Mouse (Mus musculus) kidney, adult 2 months (tissue): ENCODE measurements around the gene Casp8ap2. TPM values are rescaled to one million over a fixed set of nuclear protein-coding genes. Genes with fewer than 3 reads are reported as not detected.

Experiments
- DNase-seq: peaks from one replicate; pipeline ENCODE4 v3.0.0; 2021
- H3K27ac ChIP-seq: fragments of 200-500 bp; 2 replicates; pipeline ENCODE4 v1.5.1; 2012; ENCODE audit warnings: low read depth, low read length, control low read depth, inconsistent platforms; ENCODE audit not compliant: insufficient read depth
- H3K27me3 ChIP-seq: fragments of 200-500 bp; replicated peaks from 2 replicates; pipeline ENCODE4 v1.6.1; 2012; ENCODE audit warnings: mild to moderate bottlenecking, moderate library complexity, low read length, inconsistent platforms; ENCODE audit not compliant: control insufficient read depth, insufficient read depth
- H3K36me3 ChIP-seq: fragments of 200-500 bp; 2 replicates; pipeline ENCODE4 v1.6.1; 2012; ENCODE audit warnings: mild to moderate bottlenecking, moderate library complexity, low read length, inconsistent platforms; ENCODE audit not compliant: control insufficient read depth, insufficient read depth
- H3K4me1 ChIP-seq: fragments of 200-500 bp; 2 replicates; pipeline ENCODE4 v1.6.1; 2011; ENCODE audit warnings: low read length; ENCODE audit not compliant: control insufficient read depth, insufficient read depth
- H3K4me3 ChIP-seq: fragments of 200-500 bp; 2 replicates; pipeline ENCODE4 v1.5.1; 2011; ENCODE audit warnings: mild to moderate bottlenecking, low read depth, low read length, control low read depth; ENCODE audit not compliant: insufficient read depth
- CTCF ChIP-seq: fragments of 200-500 bp; conservative IDR thresholded peaks from 2 replicates; pipeline ENCODE4 v1.5.1; 2011; ENCODE audit warnings: low read depth, mild to moderate bottlenecking, control low read depth, low read length, moderate library complexity, mixed read lengths; ENCODE audit not compliant: insufficient read depth, insufficient read length
- POLR2A ChIP-seq: fragments of 200-500 bp; IDR thresholded peaks from one replicate; pipeline ENCODE4 v1.6.1; 2011; ENCODE audit warnings: low read depth, low read length, control low read depth
- WGBS: fragments of 180-500 bp; shearing (Covaris S2); methylation state at CpG from one replicate; pipeline ENCODE4 v1.1.7; 2018; 5-methylcytosine and 5-hydroxymethylcytosine counted together
- polyA plus RNA-seq: library from polyadenylated mRNA; depleted of rRNA; stranded (reverse); fragments of >200 nt; gene quantifications from 2 replicates; pipeline ENCODE4 v1.2.3, GENCODE M21; 2012

Gene Casp8ap2
- polyA plus RNA-seq, 1 experiment = 3.8 TPM

DNA sequence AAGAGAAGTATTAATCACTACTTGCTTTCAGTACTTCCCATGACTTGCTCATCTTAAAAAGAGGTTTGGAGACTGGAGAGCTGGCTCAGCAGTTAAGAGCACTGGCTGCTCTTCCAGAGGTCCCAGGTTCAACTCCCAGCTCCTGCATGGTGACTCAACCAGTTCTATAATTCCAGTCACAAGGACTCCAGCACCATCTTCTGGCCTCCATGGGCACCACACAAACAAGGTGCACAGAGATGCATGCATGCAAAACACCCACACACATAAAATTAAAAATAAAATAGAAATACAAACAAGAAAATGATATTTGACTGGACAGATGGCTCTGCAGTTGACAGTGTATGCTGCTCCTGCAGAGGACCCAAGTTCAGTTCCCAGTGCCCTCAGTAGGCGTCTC lies 40.6 kb upstream of the Casp8ap2 start:
- Histone ChIP-seq H3K27ac (no peak overlapping the region), H3K27me3 (no peaks in the 10 kb centered on the region), H3K4me1 (no peaks in the 10 kb centered on the region), H3K36me3 (no peaks in the 10 kb centered on the region), H3K4me3 (no peak overlapping the region)
- no peak for DNase-seq
- 100% methylated on average over 1 of the region's 1 CpGs for WGBS
- TF ChIP-seq POLR2A = no peak
- 0 out of 2 replicates have a peak, but pooled peaks have one; percentile 12 for TF ChIP-seq CTCF

DNA sequence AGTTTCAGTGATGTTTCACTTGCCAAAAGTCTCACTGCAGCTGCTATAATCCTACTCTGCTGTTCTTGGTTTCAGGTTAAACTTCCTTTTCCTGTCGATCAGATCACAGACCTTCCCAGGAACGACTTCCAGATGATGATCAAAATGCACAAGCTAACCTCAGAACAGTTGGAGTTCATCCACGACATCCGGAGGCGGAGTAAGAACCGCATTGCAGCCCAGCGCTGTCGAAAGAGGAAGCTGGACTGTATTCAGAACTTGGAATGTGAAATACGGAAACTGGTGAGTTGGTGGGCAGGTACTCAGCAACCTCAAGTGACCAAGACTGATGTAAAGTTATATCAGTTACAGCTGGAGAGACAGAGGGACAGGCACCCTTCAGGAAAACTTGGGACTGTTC lies 40.1 kb upstream of the Casp8ap2 start:
- TF ChIP-seq POLR2A (no peak), CTCF (no peak)
- Histone ChIP-seq H3K4me1 (no peaks in the 10 kb centered on the region), H3K36me3 (no peaks in the 10 kb centered on the region), H3K27ac (no peak overlapping the region), H3K27me3 (no peaks in the 10 kb centered on the region), H3K4me3 (no peak overlapping the region)
- WGBS = 54% methylated on average over 9 of the region's 9 CpGs
- peak; percentile 26 for DNase-seq

DNA sequence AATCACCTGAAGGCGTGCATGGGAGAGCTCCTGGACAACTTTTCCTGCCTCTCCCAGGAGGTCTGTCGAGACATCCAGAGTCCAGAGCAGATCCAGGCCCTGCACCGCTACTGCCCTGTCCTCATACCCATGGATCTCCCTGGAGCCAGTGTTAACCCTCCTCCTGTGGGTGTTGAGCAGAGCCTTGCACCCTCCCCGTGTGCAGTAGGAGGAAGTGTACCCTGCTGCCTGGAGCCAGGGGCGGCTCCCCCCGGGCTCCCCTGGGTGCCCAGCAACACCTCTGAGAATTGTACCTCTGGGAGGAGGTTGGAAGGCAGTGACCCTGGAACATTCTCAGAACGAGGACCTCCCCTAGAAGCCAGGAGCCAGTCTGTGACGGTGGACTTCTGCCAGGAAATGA lies 35.4 kb upstream of the Casp8ap2 start:
- TF ChIP-seq POLR2A = no peak
- no peak for TF ChIP-seq CTCF
- Histone ChIP-seq H3K4me3 (no peak overlapping the region), H3K4me1 (no peaks in the 10 kb centered on the region), H3K27me3 (no peaks in the 10 kb centered on the region), H3K27ac (no peak overlapping the region), H3K36me3 (no peaks in the 10 kb centered on the region)
- DNase-seq = no peak
- 55% methylated on average over 8 of the region's 8 CpGs for WGBS

DNA sequence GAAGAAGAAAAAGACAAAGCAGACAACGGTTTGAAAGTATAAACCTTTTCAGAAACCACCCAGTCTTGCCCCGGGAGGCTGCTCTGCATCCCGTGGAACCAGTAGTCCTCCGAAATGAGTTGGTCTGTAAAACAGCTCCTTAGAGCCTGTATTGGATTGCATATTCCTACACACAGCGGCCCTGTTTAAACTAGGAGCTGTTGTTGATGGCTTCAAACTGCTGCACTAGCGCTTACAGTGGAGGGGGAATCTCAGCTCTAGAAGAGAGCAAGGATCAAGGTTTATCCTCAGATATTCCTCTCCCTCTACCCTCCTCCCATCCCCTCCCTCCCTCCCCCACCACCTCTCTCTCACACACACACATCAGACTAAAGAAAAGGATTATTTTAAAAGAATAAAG lies 31.1 kb upstream of the Casp8ap2 start:
- H3K36me3 ChIP-seq = no peaks in the 10 kb centered on the region
- TF ChIP-seq CTCF (no peak), POLR2A (no peak)

DNA sequence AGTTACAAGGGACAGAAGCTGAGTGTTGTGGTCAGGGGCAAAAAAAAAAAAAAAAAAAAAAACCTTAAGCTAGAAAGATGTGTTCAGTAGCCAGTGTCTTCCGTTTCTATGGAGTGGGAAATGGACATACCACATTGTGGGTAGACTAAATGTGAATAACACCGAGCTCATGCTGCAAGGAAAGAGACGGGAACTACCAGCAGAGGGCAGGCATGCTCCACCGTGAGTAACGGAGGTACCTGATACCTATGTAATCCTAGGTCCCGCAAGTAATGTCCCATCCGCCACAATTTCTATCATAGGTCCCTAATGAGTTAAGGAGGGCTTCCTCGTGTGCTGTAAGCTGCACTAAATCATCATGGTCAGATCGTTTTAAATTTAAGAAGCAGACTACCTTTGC lies 28.7 kb upstream of the Casp8ap2 start:
- whole genome bisulfite sequencing = 11% methylated on average over 9 of the region's 9 CpGs
- peak; percentile 96 for TF ChIP-seq CTCF
- TF ChIP-seq POLR2A = no peak
- peak; percentile 68 for DNase-seq

More for the DNA sequence above, 31.1 kb upstream of the Casp8ap2 start:
- 76% methylated on average over 6 of the region's 6 CpGs for WGBS
- Histone ChIP-seq H3K4me1 (no peaks in the 10 kb centered on the region), H3K4me3 (no peak overlapping the region), H3K27me3 (no peaks in the 10 kb centered on the region), H3K27ac (no peak overlapping the region)
- no peak for DNase-seq

DNA sequence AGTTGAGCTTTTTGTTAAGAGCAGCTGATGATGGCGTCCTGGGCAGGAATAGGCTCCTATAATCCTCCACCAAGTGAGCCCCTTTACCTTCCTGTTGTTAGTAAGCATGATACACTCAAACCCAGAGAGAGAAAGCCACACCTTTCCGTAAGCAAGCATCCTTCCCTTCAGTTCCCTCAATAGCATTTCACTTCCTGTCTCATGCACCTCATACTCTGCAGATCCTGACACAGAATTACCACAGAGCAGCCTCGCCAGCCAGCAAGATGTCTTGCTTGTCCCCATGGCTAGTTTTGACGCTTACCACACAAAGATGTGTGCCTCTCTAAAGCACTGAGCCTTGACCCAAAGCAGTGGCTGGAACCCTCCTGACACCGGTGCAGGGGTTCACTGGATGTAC lies 27.7 kb upstream of the Casp8ap2 start:
- Histone ChIP-seq H3K4me1 (no peaks in the 10 kb centered on the region), H3K4me3 (no peak overlapping the region), H3K36me3 (no peaks in the 10 kb centered on the region), H3K27me3 (no peaks in the 10 kb centered on the region), H3K27ac (no peak overlapping the region)
- 78% methylated on average over 5 of the region's 5 CpGs for WGBS
- no peak for DNase-seq
- TF ChIP-seq CTCF (no peak), POLR2A (no peak)

More for the DNA sequence above, 28.7 kb upstream of the Casp8ap2 start:
- Histone ChIP-seq H3K4me3 (no peak overlapping the region), H3K27ac (no peak overlapping the region), H3K27me3 (no peaks in the 10 kb centered on the region), H3K36me3 (no peaks in the 10 kb centered on the region), H3K4me1 (no peaks in the 10 kb centered on the region)

DNA sequence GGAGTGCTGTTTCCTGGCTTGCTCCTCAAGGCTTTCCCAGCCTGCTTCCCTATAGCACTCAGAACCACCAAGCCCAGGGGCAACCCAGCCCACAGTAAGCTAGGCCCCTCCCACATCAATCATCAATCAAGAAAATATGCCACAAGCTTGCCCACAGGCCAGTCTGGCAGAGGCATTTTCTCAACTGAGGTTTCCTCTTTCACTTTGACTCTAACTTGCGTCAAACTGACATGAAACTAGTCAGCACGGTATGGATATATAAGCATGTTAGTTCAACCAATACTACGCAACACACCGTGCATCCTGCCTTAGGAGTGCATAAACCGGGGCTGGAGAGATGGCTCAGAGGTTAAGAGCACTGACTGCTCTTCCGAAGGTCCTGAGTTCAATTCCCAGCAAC lies 27.0 kb upstream of the Casp8ap2 start:
- Histone ChIP-seq H3K4me1 (no peaks in the 10 kb centered on the region), H3K27ac (no peak overlapping the region), H3K4me3 (no peak overlapping the region), H3K36me3 (no peaks in the 10 kb centered on the region), H3K27me3 (no peaks in the 10 kb centered on the region)
- peak; percentile 17 for DNase-seq
- TF ChIP-seq POLR2A (no peak), CTCF (no peak)
- WGBS = 84% methylated on average over 6 of the region's 6 CpGs
